Mouse (Mus musculus) cerebellum, adult 2 months (tissue): ENCODE data around the gene Yjefn3.

ENCODE experiments used
- CTCF ChIP-seq: fragments of 200-500 bp; IDR thresholded peaks from 2 replicates; pipeline ENCODE4 v1.5.1; 2011; ENCODE audit warnings: low read depth, mild to moderate bottlenecking, control low read depth, low read length, moderate library complexity, borderline replicate concordance; ENCODE audit not compliant: insufficient read depth
- POLR2A ChIP-seq: fragments of 200-500 bp; IDR thresholded peaks from 2 replicates; pipeline ENCODE4 v1.6.1; 2011; ENCODE audit warnings: low read length, control low read depth, borderline replicate concordance; ENCODE audit not compliant: insufficient read depth

DNA sequence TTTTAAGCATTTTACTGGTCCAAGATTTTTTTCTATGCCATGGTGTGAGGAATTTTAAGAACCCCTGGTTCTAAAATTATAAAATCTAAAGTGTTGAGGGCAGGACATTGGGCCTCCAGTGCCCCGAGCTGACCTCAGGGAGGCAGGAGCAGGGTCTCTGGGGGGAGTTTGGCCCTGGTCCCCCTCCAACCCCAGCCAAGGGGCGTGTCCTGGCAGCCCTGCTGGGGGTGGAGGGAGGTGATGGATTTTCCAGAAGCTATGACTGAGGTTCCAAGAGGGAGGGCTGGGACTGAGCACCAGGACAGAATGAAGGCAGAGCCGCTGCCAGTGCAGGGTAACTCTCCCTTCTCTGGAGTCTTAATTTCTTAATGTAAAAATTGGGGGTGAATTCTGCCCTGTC lies 24.5 kb downstream of the Yjefn3 start:
- no peak for TF ChIP-seq CTCF
- TF ChIP-seq POLR2A, result no peak
